8 mouse cellular contexts compared by ENCODE assay signal in genomic region chr2:156065099-156066041, GRCm38 (mm10). TPM values are rescaled to one million over a fixed set of nuclear protein-coding genes. Genes with fewer than 3 reads are reported as not detected.
A peak's percentile ranks its signal among the peaks of the same experiment; 100 is the strongest.
DNase-seq lines count a peak whose midpoint lies in the region; ATAC-seq and TF ChIP-seq lines count a peak whose summit lies in the region.

Gene Spag4 (plus strand): TSS chr2:156065175.

- TF ChIP-seq POLR2A in cerebellum, adult 2 months (IDR thresholded peaks at IDR 0.05; ENCODE audit: borderline replicate concordance, insufficient read depth, low read length) = no peak

- peak within 1 kb of the TSS; percentile 83 for H3K9ac ChIP-seq in forebrain, embryonic 16.5 days (replicated peaks; ENCODE audit: low read depth, low read length)

- TF ChIP-seq CTCF in cerebellum, adult 2 months (IDR thresholded peaks at IDR 0.05; ENCODE audit: borderline replicate concordance, insufficient read depth, low read depth, low read length) = no peak

- peaks cover 3% of the 10 kb centered on the region; the same call in 1 of the 2 replicates for H3K36me3 ChIP-seq in forebrain, embryonic 16.5 days (ENCODE audit: control insufficient read depth, insufficient read depth)
- H3K36me3 ChIP-seq in macrophage (ENCODE audit: inconsistent target) = no peaks in the 10 kb centered on the region

- peak; percentile 79 for DNase-seq in R1 (ENCODE audit: low read depth, low spot score)
- peak; percentile 64 to 75 for DNase-seq in cerebellum, adult 2 months
- DNase-seq in layer of hippocampus, postnatal 36 days = peak; percentile 50 to 56
- peak; percentile 84 for DNase-seq in retina, postnatal 1 day
- peak; percentile 79 for DNase-seq in urinary bladder, postnatal 14 days (ENCODE audit: low spot score)

- no peaks in the 10 kb centered on the region for H3K9me3 ChIP-seq in forebrain, embryonic 16.5 days (ENCODE audit: control insufficient read depth, low read length)

- WGBS in cerebellum, adult 2 months = under 1% methylated on average over 81 of the region's 81 CpGs
- WGBS in forebrain, embryonic 16.5 days = under 1% methylated on average over 79 of the region's 81 CpGs
- WGBS in macrophage (ENCODE audit: missing documents) = 1% methylated on average over 73 of the region's 81 CpGs

- H3K79me2 ChIP-seq in macrophage (ENCODE audit: inconsistent target) = no peaks in the 10 kb centered on the region

- H3K27ac ChIP-seq in cerebellum, adult 2 months (ENCODE audit: insufficient read depth, low read length) = 0 out of 2 replicates have a peak within 1 kb of the TSS, but pooled peaks have one; percentile 2
- H3K27ac ChIP-seq in forebrain, embryonic 16.5 days (ENCODE audit: low read length) = peak within 1 kb of the TSS; percentile 77
- no peak within 1 kb of the TSS for H3K27ac ChIP-seq in macrophage

- H3K4me3 ChIP-seq in cerebellum, adult 2 months (replicated peaks; ENCODE audit: insufficient read depth, low read depth, low read length) = peak within 1 kb of the TSS; percentile 57
- H3K4me3 ChIP-seq in forebrain, embryonic 16.5 days (replicated peaks; ENCODE audit: low read length) = peak within 1 kb of the TSS; percentile 80
- H3K4me3 ChIP-seq in macrophage (ENCODE audit: inconsistent target) = peak within 1 kb of the TSS; percentile 5; the same call in 1 of the 2 replicates

- peak within 1 kb of the TSS; percentile 79 for H3K4me2 ChIP-seq in forebrain, embryonic 16.5 days (ENCODE audit: low read length)

- H3K27me3 ChIP-seq in cerebellum, adult 2 months (ENCODE audit: control insufficient read depth, insufficient read depth, low read length) = no peaks in the 10 kb centered on the region; the same call in 1 of the 2 replicates
- H3K27me3 ChIP-seq in forebrain, embryonic 16.5 days (replicated peaks; ENCODE audit: control insufficient read depth, insufficient read depth, low read length) = no peaks in the 10 kb centered on the region

- ATAC-seq in forebrain, embryonic 16.5 days = peak; percentile 84
- peak; percentile 70 to 75 for ATAC-seq in hematopoietic stem cell, adult 5-6 weeks (replicated peaks in 1 of 2; ENCODE audit: insufficient read depth in 1 of 2, low FRiP score in 2 of 2, low TSS enrichment in 1 of 2, low read depth in 1 of 2, poor library complexity in 2 of 2, severe bottlenecking in 2 of 2)

- H3K4me1 ChIP-seq in cerebellum, adult 2 months (ENCODE audit: control insufficient read depth, insufficient read depth, low read length) = peaks cover 11% of the 10 kb centered on the region
- peaks cover 8% of the 10 kb centered on the region for H3K4me1 ChIP-seq in forebrain, embryonic 16.5 days (replicated peaks; ENCODE audit: control insufficient read depth, insufficient read depth, low read length)

RNA-seq across cellular contexts. Expression of gene Spag4, which starts in this region (rescaled TPM):
- 5.4 and 6.1 TPM in 2 replicates for polyA plus RNA-seq in cerebellum, adult 2 months (2012; rRNA removed)
- 5.2 and 7.5 TPM in 2 replicates for polyA plus RNA-seq in forebrain, embryonic 16.5 days (2015; fragmentation: Nextera tagmentation; extraction: Ambion mirVana)
- 2.2 and 3.9 TPM in 2 replicates for total RNA-seq in hematopoietic stem cell, adult 5-6 weeks (2017)
- 1 to 10 TPM; 3.0 to 3.4 TPM for total RNA-seq in layer of hippocampus, postnatal 36 days (2021)
- total RNA-seq in macrophage (2018; cell fraction: chromatin; rRNA removed) = 1 to 10 TPM in 2 of 26 experiments, under 1 TPM in 5, not detected in 19; 0.33 to 1.2 (median 0.77) TPM
- total RNA-seq in macrophage (2018; cell fraction: cytosol; rRNA removed) = under 1 TPM in 4 of 26 experiments, not detected in 22; 0.13 to 0.43 (median 0.19) TPM
- total RNA-seq in macrophage (2018; cell fraction: nucleus; rRNA removed) = 1 to 10 TPM in 2 of 26 experiments, under 1 TPM in 9, not detected in 15; 0.23 to 1.7 (median 0.44) TPM
- 0.35 TPM in 1 of 3 replicates, not detected in the others for polyA plus RNA-seq in macrophage (2018)

Comparison
In these comparisons a context has a peak if more than half of its experiments do, and no peak if none do; other contexts are left out.
1. H3K4me3 ChIP-seq: peak in every context shown above with its lines; median percentile 80 in forebrain, embryonic 16.5 days; 57 in cerebellum, adult 2 months; 5 in macrophage.